Mouse (Mus musculus): ENCODE measurements around the gene Col4a6.

DNA sequence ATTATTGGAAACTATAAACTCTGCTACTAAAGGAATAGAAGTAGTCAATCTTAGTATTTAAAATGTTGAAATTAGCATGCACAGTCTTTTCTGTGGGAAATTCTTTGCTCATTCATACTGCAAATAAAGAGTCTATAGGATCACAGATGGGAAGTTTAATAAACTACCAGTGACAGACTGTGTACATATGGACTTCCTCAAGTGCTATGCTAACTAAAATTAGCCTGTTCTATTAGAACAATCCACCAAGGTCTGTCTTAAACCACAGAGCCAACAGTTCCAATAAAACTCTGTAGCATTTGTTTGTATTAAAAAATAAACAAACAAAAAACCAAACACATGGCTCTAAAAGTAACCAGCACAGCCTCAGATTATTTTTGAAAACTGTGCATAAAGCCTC is 278.8 kb downstream of the Col4a6 start:
- TF ChIP-seq EP300 (IDR thresholded peaks at IDR 0.05), result no peak
- TF ChIP-seq CTCF (IDR thresholded peaks at IDR 0.05), result no peak

Measured in lung, postnatal 0 days (tissue).